Mouse (Mus musculus) subcutaneous adipose tissue, adult 2 months (tissue): ENCODE measurements around the gene Eps8l1. TPM values are rescaled to one million over a fixed set of nuclear protein-coding genes. Genes with fewer than 3 reads are reported as not detected.

Experiments used
- polyA plus RNA-seq: library from polyadenylated mRNA; depleted of rRNA; stranded (reverse); fragments of >200 nt; gene quantifications from 2 replicates; pipeline ENCODE4 v1.2.3, GENCODE M21; 2012; ENCODE audit warnings: low replicate concordance; rRNA removed

The Eps8l1 gene
- polyA plus RNA-seq: 1.5 and 11.2 TPM in 2 replicates

DNA sequence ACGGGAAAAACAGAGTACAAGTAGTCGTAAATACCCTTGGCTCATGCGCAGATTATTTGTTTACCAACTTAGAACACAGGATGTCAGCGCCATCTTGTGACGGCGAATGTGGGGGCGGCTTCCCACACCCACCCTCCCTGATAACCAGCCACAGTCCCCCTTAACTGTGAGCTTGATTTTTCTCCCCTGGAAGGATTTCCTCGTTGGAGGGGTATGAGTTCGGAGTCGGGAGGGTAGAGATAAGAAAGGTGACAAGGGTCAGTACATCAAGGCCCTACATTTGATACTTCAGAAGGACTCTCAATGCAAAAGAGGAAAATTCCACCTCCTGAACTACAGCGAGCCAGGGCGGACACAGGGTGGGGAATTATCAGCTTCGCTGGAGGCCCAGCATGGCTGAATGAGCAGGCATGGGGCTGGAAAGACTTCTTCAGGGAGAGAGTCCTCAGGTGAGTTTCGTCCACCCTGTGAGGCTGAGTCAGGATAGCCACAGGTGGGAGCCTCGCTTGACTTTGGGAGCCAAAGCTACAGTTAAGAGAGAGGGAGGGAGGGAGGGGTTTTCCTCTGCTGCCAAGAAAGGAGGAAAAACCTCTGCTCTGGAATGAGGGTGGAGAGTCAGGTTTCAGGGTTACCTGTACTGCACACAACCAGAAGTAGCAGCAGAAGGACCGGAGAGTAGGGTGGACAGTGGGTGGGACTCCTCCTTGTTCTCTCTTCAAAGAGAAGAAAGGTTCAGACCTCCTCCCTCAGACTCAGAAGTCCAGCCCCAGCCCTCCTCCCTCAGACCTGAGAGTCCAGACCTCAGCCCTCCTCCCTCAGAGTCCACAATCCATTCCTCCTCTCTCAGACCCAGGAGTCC lies at the start of gene Eps8l1:
Gene Eps8l1 (plus strand): TSS at position 99 of the 859 bp plus-strand sequence.

GRCm38 (mm10) chr7:4445216-4445791 lies 15.2 kb upstream of the Eps8l1 start, which contains the start of gene Rdh13:
TSS of gene Rdh13 (minus strand) at chr7:4445649.

GRCm38 (mm10) chr7:4501558-4502397 lies 41.3 kb downstream of the Eps8l1 start, which contains the start of gene Ppp1r12c:
TSS of gene Ppp1r12c (minus strand) at chr7:4501680.

DNA sequence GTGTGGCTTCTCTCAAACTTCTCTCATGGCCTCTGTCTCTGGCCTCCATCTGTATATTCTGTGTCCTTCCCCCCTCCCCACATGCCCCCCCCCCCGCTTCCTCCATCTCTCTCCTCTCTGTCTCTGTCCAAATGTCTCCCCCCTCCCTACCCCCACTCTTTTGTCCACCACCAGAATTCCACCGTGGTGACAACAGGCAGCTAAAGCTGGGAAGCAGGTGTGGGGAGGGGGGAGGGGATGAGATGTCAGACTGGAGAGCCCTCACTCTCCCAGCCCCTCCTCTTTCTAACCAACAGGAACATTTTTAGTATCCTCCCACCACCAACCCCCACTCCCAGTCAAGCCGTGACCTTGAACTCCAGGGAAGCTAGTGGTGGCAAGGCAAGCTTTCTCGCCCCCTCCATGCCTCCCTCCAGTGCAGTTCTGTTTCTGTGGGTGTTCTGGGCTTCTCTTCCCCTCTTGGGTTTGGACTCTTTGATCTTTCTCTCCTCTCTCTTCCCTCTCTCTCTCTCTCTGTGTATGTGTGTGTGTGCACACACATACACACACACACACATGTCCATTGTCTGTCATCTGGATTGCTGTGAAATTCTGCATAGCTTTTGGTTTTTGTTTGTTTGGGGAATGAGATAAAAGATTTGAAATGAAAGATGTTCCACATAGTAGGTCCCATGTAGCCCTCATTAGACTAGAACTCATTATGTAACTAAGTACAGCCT lies 56.0 kb downstream of the Eps8l1 start, which contains the start of gene Tnnt1:
Gene Tnnt1 (minus strand): TSS at position 51 of the 719 bp plus-strand sequence.

DNA sequence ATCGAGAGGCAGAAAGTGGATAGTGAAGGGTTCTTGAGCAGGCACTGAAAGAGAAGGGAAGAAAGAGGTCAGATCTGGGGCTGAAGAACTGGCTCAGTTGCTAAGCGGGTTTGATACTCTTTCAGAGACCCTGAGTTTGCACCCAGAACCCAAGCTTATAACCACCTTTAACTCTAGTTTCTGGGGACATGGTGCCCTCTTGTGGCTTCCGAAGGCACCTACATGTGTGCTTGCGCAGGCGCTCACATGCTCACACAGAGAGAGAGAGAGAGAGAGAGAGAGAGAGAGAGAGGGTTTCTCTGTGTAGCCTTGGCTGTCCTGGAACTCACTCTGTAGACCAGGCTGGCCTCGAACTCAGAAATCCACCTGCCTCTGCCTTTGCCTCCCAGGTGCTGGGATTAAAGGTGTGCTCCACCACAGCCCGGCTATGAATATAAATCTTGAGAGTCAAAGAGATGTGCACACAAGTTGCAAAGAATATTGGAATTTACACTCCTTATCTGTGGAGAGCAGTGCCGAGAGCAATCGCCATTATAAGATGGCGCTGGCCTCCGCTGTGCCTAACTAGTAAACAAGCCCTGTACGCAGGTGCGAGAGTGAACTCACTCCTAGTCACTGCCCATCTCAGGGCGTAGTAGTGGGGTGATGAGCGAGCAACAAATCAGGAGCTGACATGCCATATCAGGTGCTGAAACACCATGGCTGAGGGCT lies 63.9 kb downstream of the Eps8l1 start, which contains the start of gene Tnni3:
Gene Tnni3 (minus strand): TSS at position 18 of the 711 bp plus-strand sequence.

Other genes starting within 250 kb of the Eps8l1 start
- 0.67 and 0.83 TPM in 2 replicates for gene Lilra5, start 222.9 kb upstream of the Eps8l1 start, polyA plus RNA-seq
- 0.86 and 3.1 TPM in 2 replicates for gene Ncr1, start 123.0 kb upstream of the Eps8l1 start, polyA plus RNA-seq
- not detected in 2 replicates for gene Gp6, start 62.9 kb upstream of the Eps8l1 start, polyA plus RNA-seq
- gene Rdh13, start 15.0 kb upstream of the Eps8l1 start, polyA plus RNA-seq: 15.7 and 23.9 TPM in 2 replicates
- gene Ppp1r12c, start 41.0 kb downstream of the Eps8l1 start, polyA plus RNA-seq: 64.3 and 145 TPM in 2 replicates
- 0.43 and 3.1 TPM in 2 replicates for gene Tnnt1, start 55.7 kb downstream of the Eps8l1 start, polyA plus RNA-seq
- 2.8 and 4.5 TPM in 2 replicates for gene Tnni3, start 63.6 kb downstream of the Eps8l1 start, polyA plus RNA-seq
- gene Dnaaf3, start 71.8 kb downstream of the Eps8l1 start, polyA plus RNA-seq: 3.1 and 6.7 TPM in 2 replicates
- 0.30 and 0.50 TPM in 2 replicates for gene Syt5, start 86.9 kb downstream of the Eps8l1 start, polyA plus RNA-seq
- gene Ptprh, start 143.4 kb downstream of the Eps8l1 start, polyA plus RNA-seq: 0.59 TPM in 1 of 2 replicates, not detected in the other
- 9.6 and 15.2 TPM in 2 replicates for gene Tmem86b, start 170.7 kb downstream of the Eps8l1 start, polyA plus RNA-seq
- gene Ppp6r1, start 198.3 kb downstream of the Eps8l1 start, polyA plus RNA-seq: 77.9 and 140 TPM in 2 replicates
- gene Hspbp1, start 224.4 kb downstream of the Eps8l1 start, polyA plus RNA-seq: 36.3 and 51.8 TPM in 2 replicates
- gene Brsk1, start 229.9 kb downstream of the Eps8l1 start, polyA plus RNA-seq: 2.8 and 14.9 TPM in 2 replicates